Mouse (Mus musculus) skeletal muscle tissue, adult 2 months (tissue): ENCODE data around the gene Ryr3.

Experiments used
- DNase-seq: peaks from one replicate; pipeline ENCODE4 v3.0.0-alpha.2; 2012; ENCODE audit warnings: low read depth, low spot score

Ryr3 gene

DNA sequence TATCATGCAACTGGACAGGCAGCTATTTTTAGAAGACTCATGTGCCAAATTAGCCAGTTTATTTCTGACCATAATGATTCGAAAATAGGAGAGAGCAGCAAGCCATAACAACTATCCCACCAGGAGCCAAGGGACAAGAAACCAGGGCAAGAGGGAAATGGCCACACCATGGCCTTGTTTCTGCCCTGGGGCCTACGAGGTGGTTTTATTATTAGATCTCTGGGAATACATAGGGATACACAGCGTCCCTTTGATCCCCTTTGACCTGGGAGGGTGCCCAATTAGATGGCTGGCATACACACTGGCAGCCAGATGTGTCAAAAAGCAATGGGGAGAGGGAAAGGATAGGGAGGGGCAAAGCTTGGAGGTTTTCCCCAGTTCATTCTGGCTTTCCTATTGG is 563.1 kb downstream of the Ryr3 start:
- DNase-seq = no peak

- DNase-seq = peak; percentile 42
Measured at GRCm38 (mm10) chr2:112637206-112637605, 579.7 kb downstream of the Ryr3 start.

GRCm38 (mm10) chr2:112632536-112632935 is 584.4 kb downstream of the Ryr3 start:
- no peak for DNase-seq

DNA sequence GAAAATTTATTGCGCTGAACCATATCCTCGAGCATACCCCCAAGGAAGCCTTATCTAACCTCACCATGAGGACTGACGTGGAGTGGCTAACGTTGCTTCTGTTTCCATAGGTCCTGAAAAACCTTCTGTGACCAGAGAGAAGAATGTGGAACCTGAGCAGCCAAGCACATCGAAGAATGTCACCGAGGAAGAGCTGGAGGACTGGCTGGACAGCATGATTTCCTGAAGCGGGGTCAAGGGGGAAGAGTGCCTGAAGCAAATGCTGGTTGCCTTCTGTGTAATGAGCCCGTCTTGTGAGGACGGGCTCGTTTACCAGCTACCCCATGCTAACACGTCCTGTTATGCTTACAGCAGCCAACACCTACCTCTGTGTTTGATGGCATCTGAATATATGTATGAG is 586.2 kb downstream of the Ryr3 start:
- DNase-seq = no peak

DNA sequence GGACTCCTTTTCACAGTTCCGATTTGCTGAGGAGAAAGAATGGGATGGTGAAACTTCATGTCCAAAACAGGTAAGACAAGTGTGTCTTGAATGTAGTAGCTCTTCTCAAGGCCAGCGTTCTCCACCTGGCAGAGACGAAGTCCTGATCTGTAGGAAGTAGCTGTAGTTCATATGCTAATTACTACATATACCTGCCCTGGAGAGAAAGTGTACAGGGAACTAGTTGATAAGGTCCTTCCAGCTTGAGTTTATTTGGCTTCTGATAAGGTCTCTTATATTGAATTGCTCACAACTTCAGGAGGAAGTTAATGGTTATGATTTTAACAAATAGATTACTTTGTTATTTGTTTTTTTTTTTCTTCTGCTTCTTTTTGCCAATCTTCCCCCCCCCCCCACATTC is 591.7 kb downstream of the Ryr3 start:
- no peak for DNase-seq

DNA sequence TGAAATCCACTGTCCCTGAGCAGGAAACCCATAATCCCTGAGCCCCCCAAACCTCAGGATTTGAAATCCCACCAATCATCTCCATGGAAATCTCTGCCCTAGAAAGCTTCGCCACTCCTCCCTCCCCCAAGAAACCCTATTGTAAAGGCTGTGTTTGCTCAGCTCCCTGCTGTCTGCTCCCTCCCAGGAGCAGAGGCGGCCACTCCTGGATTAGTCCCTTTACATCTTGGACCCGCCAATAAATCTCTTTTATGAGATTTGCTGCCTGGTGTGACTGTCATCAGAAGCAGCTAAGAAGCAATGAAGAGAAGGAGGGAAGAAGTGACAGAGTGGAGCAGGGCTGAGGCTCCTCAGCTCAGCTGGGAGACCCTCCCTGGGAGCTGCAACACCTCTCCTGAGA is 599.7 kb downstream of the Ryr3 start:
- no peak for DNase-seq

GRCm38 (mm10) chr2:112614375-112614774 is 602.5 kb downstream of the Ryr3 start:
- DNase-seq = no peak

- DNase-seq = no peak
Measured at GRCm38 (mm10) chr2:112612628-112613027, 604.3 kb downstream of the Ryr3 start.

DNA sequence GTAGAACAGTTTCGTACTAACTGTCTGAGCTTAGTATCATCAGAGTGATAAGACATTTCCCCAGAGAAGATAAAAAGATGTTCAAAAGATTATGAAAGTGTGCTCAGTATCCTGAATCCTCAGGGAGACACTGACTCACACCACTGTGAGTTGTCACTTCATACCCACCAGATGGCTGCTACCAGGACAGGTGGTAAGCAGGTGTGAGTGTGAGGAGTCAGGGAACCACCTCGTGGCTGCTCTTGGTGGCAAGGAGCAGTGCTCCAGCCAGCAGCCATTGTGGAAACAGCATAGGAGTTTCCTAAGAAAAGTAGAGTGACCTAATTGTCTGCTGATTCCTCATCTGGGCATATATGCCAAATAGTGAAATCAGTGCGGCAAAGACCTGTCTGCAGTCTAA is 610.4 kb downstream of the Ryr3 start:
- no peak for DNase-seq

- DNase-seq = no peak
Measured at GRCm38 (mm10) chr2:112602487-112602886, 614.4 kb downstream of the Ryr3 start.

DNA sequence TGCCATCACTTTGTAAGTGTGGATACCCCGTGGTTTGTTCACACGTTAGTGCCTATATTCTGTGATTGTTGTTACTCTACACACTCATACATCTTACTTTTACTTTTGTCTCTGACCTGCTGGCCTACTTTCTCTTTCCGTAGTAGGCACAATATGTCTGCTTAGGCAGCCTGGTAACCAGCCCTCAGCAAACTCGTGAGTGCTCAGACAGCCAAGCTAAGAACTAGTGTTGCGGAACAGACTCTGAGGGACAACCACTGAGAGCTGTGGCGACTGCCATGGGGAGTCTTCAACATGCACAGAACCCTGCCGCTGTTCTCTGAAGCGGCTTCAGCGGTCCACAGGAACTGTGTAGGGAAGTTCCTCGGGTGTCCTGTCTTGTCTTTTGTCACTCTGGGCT is 616.7 kb downstream of the Ryr3 start:
- no peak for DNase-seq

DNA sequence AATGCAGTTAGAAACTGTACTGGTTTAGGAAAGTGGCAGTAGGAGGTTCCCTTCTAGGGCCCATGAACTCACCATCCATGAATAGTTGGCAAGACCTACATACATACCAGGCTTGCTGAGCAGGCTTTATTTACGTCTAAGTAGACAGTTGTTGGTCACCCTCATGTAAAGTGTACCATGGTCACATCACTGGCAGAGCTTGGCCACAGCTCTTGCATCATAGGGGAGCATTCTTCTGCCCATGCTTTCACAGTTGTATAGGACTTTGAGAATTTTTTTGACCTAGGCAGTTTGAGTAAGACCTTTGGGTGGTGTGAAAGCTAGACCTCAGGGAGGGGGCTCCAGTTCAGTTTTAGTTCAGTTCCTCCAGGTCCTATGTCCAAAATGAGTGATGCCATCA is 619.8 kb downstream of the Ryr3 start:
- DNase-seq = no peak

- no peak for DNase-seq
Measured at GRCm38 (mm10) chr2:112596415-112596814, 620.5 kb downstream of the Ryr3 start.

- DNase-seq = no peak
Measured at GRCm38 (mm10) chr2:112595807-112596206, 621.1 kb downstream of the Ryr3 start.

DNA sequence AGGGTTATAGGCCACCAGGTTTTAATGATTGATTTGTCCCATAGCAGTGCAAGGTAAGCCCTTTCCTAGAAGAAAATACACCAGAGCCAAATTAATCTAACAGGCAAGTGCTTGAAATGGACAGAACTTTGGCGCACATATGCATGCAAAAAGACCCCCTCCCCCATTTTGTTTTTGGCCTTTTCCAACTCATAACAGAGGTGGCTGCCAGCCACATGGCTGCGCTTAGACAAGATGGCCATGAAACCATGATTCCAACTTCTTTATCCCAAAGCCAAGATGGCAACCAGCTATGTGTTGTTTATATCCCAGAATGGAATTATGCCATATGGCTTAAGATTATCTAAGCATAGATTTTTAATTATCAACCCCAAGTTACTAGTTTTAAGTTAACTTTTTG is 623.1 kb downstream of the Ryr3 start:
- DNase-seq = no peak

DNA sequence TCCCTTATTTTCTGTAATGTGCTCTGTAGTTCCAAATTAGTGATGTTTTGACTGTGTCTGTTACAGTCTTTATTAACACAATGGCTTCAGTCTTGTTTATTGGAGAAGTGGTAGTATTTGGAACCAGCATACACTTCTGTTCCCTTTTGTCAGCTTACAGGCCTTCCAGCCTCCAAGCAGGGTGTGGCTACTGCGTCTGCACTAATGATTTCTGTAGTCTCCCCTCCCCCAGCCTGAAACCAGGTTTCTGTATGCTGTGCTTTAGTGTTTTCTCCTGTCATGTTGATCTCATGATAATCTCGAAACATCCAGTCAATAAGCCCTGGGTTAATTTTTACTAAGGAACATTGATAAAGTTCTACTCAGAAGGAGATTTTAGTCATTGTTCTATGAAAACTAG is 623.6 kb downstream of the Ryr3 start:
- no peak for DNase-seq

- DNase-seq = peak; percentile 2
Measured at GRCm38 (mm10) chr2:112591451-112591871, 625.4 kb downstream of the Ryr3 start.

DNA sequence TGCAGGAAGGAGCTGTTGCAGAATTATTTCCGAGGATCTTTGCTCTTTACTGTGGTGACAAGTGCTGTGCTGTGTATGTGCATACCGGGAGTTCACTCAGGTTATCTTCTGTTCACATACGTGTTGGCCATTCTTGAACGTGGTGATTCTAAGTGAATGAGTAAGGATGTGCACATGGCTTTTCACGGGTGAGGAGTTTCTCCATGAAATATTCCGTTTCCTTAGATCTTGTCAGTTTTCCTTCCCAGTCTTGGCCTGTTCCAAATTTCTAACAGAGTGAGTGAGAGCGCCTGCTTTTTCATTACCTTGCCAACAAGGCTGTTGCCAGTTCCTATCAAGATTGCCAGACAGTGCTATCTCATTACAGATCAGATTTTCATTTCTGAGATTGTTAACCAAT is 625.9 kb downstream of the Ryr3 start:
- no peak for DNase-seq
